Comparison of ENCODE assay signal across 8 mouse cellular contexts in the genomic region with DNA sequence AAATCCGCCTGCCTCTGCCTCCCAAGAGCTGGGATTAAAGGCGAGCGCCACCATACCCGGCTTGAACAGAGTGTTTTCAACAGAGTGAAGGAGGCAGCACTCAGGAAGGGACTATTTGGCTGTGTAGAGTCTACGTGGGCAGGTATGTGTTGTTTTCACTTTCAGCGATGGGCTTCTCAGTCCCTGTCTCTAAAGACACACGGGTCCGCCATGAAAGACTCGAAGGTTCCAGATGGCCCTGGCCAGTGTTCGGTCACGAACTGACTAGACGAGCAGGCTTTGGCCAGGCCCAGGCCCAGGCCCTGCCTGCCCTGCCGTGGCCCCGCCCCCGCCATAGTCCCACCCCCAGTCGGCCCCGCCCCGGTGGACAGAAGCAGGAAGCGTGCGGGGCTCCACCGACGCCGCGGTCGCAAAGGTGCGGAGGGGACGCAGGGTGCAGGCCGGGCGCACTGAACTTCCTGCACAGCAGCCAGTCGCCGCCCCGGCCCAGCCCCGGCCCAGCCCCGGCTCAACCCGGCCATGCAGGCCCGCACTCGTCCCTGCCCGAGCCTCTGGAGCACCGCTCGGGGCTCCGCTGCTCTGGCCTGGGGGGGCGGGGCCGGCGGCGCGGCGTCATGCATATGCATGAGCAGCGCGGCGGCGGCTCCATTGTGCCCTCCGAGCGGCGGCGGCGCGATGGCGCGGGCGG. TPM values are rescaled to one million over a fixed set of nuclear protein-coding genes. Genes with fewer than 3 reads are reported as not detected.
DNase-seq lines count a peak whose midpoint lies in the region; ATAC-seq and TF ChIP-seq lines count a peak whose summit lies in the region.

A gene (plus strand): TSS at position 349 of the 688 bp plus-strand sequence.

- H3K4me2 ChIP-seq in embryonic facial prominence, embryonic 13.5 days = peak within 1 kb of the TSS; percentile 91
- peak within 1 kb of the TSS; percentile 92 for H3K4me2 ChIP-seq in limb, embryonic 14.5 days (replicated peaks; ENCODE audit: low read depth, low read length, severe bottlenecking)
- peak within 1 kb of the TSS; percentile 75 for H3K4me2 ChIP-seq in midbrain, postnatal 0 days (ENCODE audit: low read depth, low read length, poor library complexity, severe bottlenecking)

- no peaks in the 10 kb centered on the region for H3K27me3 ChIP-seq in embryonic facial prominence, embryonic 13.5 days
- no peaks in the 10 kb centered on the region for H3K27me3 ChIP-seq in heart, adult 2 months (ENCODE audit: control insufficient read depth, insufficient read depth, low read length)
- no peaks in the 10 kb centered on the region for H3K27me3 ChIP-seq in limb, embryonic 14.5 days (ENCODE audit: control insufficient read depth, insufficient read depth, low read length)
- no peaks in the 10 kb centered on the region for H3K27me3 ChIP-seq in midbrain, postnatal 0 days (ENCODE audit: insufficient read depth, low read length)

- peaks cover 18% of the 10 kb centered on the region for H3K4me1 ChIP-seq in embryonic facial prominence, embryonic 13.5 days
- H3K4me1 ChIP-seq in heart, adult 2 months (ENCODE audit: control insufficient read depth, insufficient read depth, low read length) = peaks cover 6% of the 10 kb centered on the region
- H3K4me1 ChIP-seq in limb, embryonic 14.5 days (ENCODE audit: control insufficient read depth, insufficient read depth, low read length) = 0 out of 2 replicates have a peak, but pooled peaks cover 7% of the 10 kb centered on the region
- peaks cover 11% of the 10 kb centered on the region; the same call in 1 of the 2 replicates for H3K4me1 ChIP-seq in midbrain, postnatal 0 days (ENCODE audit: insufficient read depth, low read length)

- peak within 1 kb of the TSS; percentile 89 for H3K9ac ChIP-seq in embryonic facial prominence, embryonic 13.5 days
- H3K9ac ChIP-seq in heart, adult 2 months (ENCODE audit: low read depth, low read length) = peak within 1 kb of the TSS; percentile 91
- H3K9ac ChIP-seq in limb, embryonic 14.5 days (ENCODE audit: low read depth, low read length, severe bottlenecking) = peak within 1 kb of the TSS; percentile 75
- H3K9ac ChIP-seq in midbrain, postnatal 0 days (replicated peaks; ENCODE audit: low read length, poor library complexity, severe bottlenecking) = peak within 1 kb of the TSS; percentile 89

- ATAC-seq in embryonic facial prominence, embryonic 13.5 days (ENCODE audit: insufficient number of reproducible peaks, insufficient read depth, low FRiP score, low TSS enrichment, low read depth) = peak; percentile 98
- ATAC-seq in limb, embryonic 14.5 days (ENCODE audit: low FRiP score, low read depth) = peak; percentile 98
- peak; percentile 98 for ATAC-seq in midbrain, postnatal 0 days (ENCODE audit: low FRiP score)

- DNase-seq in 3134 (ENCODE audit: extremely low read depth, insufficient read length, low spot score) = peak; percentile 96
- DNase-seq in adrenal gland, postnatal 36 days = peak; percentile 97 to 99
- DNase-seq in heart, adult 2 months = peak; percentile 96 to 97
- DNase-seq in kidney, adult 9 months = peak; percentile 95
- DNase-seq in limb, embryonic 14.5 days (ENCODE audit: low spot score) = peak; percentile 88
- DNase-seq in midbrain, postnatal 0 days (ENCODE audit: low spot score) = peak; percentile 94
- DNase-seq in spleen, postnatal 14 days (ENCODE audit: low spot score in 2 of 2) = peak; percentile 90 to 92

- no peak for TF ChIP-seq CTCF in heart, adult 2 months (IDR thresholded peaks at IDR 0.05)
- TF ChIP-seq CTCF in midbrain, postnatal 0 days (IDR thresholded peaks at IDR 0.05) = no peak

- peak within 1 kb of the TSS; percentile 94 for H3K27ac ChIP-seq in embryonic facial prominence, embryonic 13.5 days
- peak within 1 kb of the TSS; percentile 88 for H3K27ac ChIP-seq in heart, adult 2 months
- peak within 1 kb of the TSS; percentile 86 for H3K27ac ChIP-seq in limb, embryonic 14.5 days (replicated peaks; ENCODE audit: low read depth, low read length)
- H3K27ac ChIP-seq in midbrain, postnatal 0 days (ENCODE audit: low read depth, low read length) = peak within 1 kb of the TSS; percentile 83

- peaks cover 2% of the 10 kb centered on the region; the same call in 1 of the 2 replicates for H3K79me2 ChIP-seq in heart, adult 2 months (replicated peaks; ENCODE audit: control insufficient read depth, insufficient read depth, low read length)

- H3K36me3 ChIP-seq in embryonic facial prominence, embryonic 13.5 days = peaks cover 7% of the 10 kb centered on the region; the same call in 1 of the 2 replicates
- no peaks in the 10 kb centered on the region for H3K36me3 ChIP-seq in heart, adult 2 months (ENCODE audit: control insufficient read depth, insufficient read depth, low read length)
- H3K36me3 ChIP-seq in limb, embryonic 14.5 days (ENCODE audit: control insufficient read depth, insufficient read depth, low read length) = peaks cover 14% of the 10 kb centered on the region
- H3K36me3 ChIP-seq in midbrain, postnatal 0 days (ENCODE audit: insufficient read depth, low read length) = 0 out of 2 replicates have a peak, but pooled peaks cover 2% of the 10 kb centered on the region

- intact Hi-C loops in heart, adult 2 months (cut with DNase I) = loop anchor here (1.0 kb wide), 1 partner anchor 15 kb away; no protein-coding TSS in a partner anchor

- H3K9me3 ChIP-seq in embryonic facial prominence, embryonic 13.5 days = no peaks in the 10 kb centered on the region
- H3K9me3 ChIP-seq in limb, embryonic 14.5 days (ENCODE audit: control insufficient read depth, low read length) = no peaks in the 10 kb centered on the region
- H3K9me3 ChIP-seq in midbrain, postnatal 0 days (ENCODE audit: low read length) = no peaks in the 10 kb centered on the region

- peak within 1 kb of the TSS; percentile 96 for H3K4me3 ChIP-seq in embryonic facial prominence, embryonic 13.5 days
- peak within 1 kb of the TSS; percentile 96 for H3K4me3 ChIP-seq in heart, adult 2 months
- H3K4me3 ChIP-seq in limb, embryonic 14.5 days (replicated peaks; ENCODE audit: low read length) = peak within 1 kb of the TSS; percentile 81
- peak within 1 kb of the TSS; percentile 89 for H3K4me3 ChIP-seq in midbrain, postnatal 0 days (ENCODE audit: low read depth, low read length)

- 5% methylated on average over 59 of the region's 60 CpGs for WGBS in embryonic facial prominence, embryonic 13.5 days
- 6% methylated on average over 58 of the region's 60 CpGs for WGBS in heart, adult 2 months
- WGBS in limb, embryonic 14.5 days = 8% methylated on average over 38 of the region's 60 CpGs
- 8% methylated on average over 40 of the region's 60 CpGs for WGBS in midbrain, postnatal 0 days

- peak; percentile 85 for TF ChIP-seq EP300 in heart, adult 2 months (IDR thresholded peaks at IDR 0.05; ENCODE audit: insufficient read depth, low read depth, low read length)

- peak; percentile 91 for TF ChIP-seq POLR2A in heart, adult 2 months (IDR thresholded peaks at IDR 0.05; ENCODE audit: insufficient read depth, low read depth, low read length)
- peak; percentile 62; the same call in 1 of the 2 replicates for TF ChIP-seq POLR2A in limb, embryonic 14.5 days (IDR thresholded peaks at IDR 0.05; ENCODE audit: borderline replicate concordance, extremely low read depth, insufficient read depth, insufficient read length)

RNA-seq across cellular contexts. Expression of the gene that starts here (rescaled TPM):
- 10 to 100 TPM; 49.1 to 51.0 TPM for total RNA-seq in adrenal gland, postnatal 36 days (2021)
- 11.2 and 12.4 TPM in 2 replicates for polyA plus RNA-seq in embryonic facial prominence, embryonic 13.5 days (2015; fragmentation: Nextera tagmentation; extraction: Ambion mirVana)
- total RNA-seq in heart, adult 2 months (2021) = 10 to 100 TPM; 36.6 to 39.3 TPM
- 26.2 and 35.7 TPM in 2 replicates for polyA plus RNA-seq in heart, adult 2 months (2012; rRNA removed)
- polyA plus RNA-seq in limb, embryonic 14.5 days (2012; rRNA removed) = 34.1 and 47.4 TPM in 2 replicates
- 12.4 and 12.9 TPM in 2 replicates for polyA plus RNA-seq in limb, embryonic 14.5 days (2014; fragmentation: Nextera tagmentation; extraction: Ambion mirVana)
- total RNA-seq in midbrain, postnatal 0 days (2014; rRNA removed) = 139 and 153 TPM in 2 replicates
- polyA plus RNA-seq in midbrain, postnatal 0 days (2015; fragmentation: Nextera tagmentation; extraction: Ambion mirVana) = 33.7 and 36.0 TPM in 2 replicates

Comparison
In these comparisons a context has a peak if more than half of its experiments do, and no peak if none do; other contexts are left out.
1. Peak in every context shown above with its lines: DNase-seq, ATAC-seq, H3K4me3 ChIP-seq and H3K27ac ChIP-seq.